Mouse (Mus musculus) left cerebral cortex, postnatal 36 days (tissue): ENCODE results near the gene Sumo1. TPM values are rescaled to one million over a fixed set of nuclear protein-coding genes. Genes with fewer than 3 reads are reported as not detected.
"Not testable (repeated sequence)": the region's sequence is repeated elsewhere in the genome, so short reads cannot be mapped to it uniquely, and the experiment has no call there.

Experiments
- DNase-seq, 2 experiments: peaks; one replicate each; pipeline ENCODE4 v3.0.0; 2021 to 2022; ENCODE audit warnings: low spot score in 2 of 2, mixed read lengths in 1 of 2
- intact Hi-C: fragments of 180-260 bp; cut with DNase I; formaldehyde crosslinking; loops from one replicate; pipeline ENCODE4 v1.15.1; 2025
- total RNA-seq, 2 experiments: library from RNA; stranded (reverse); gene quantifications; 2 replicates each; pipeline ENCODE4 v1.2.3; 2021

The Sumo1 gene
- total RNA-seq, 2 experiments from 2014 or later, result 121 to 123 TPM

DNA sequence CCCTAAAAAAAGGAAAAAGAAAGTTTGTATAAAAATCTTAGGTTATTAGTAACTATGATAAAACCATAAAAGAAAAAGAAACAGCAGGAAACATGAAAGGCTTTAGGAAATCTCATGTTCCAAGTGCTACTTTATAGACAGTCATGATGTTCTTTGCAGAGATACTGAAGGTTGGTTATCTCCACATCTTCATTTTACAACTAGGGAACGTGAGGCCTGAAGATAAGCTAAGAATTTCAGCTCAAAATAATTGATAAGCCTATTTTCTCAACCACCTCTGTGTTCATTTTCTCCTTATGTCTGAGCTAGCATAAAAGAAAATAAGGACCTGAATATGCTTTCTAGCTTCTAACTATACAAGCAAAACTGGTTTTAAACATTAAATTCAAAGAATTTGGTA, 28.1 kb downstream of the Sumo1 start:
- intact Hi-C loops, result no loop called here

GRCm38 (mm10) chr1:59638371-59638770, 32.3 kb downstream of the Sumo1 start:
- intact Hi-C loops, result no loop called here
- DNase-seq, result no peak

More for the DNA sequence above, 28.1 kb downstream of the Sumo1 start:
- no peak for DNase-seq

DNA sequence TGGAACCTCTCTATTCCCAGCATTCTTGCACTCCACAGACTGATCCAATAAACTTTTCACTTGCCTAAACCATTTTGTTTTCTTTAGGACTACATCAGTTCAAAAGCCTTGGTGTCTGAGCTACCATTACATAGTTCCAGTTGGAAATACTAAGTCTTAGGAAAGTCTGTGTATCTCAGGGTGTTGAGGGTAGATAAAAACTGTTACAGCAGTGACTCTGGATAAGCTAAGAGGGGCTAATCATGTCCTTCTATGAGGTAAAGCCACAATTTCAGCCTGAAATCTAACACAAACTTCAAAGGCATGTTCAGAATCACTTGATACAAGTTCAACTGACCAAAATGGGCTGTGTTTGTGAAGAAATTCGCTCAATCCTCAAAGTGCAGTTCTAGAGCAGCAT, 34.3 kb downstream of the Sumo1 start:
- no peak for DNase-seq
- intact Hi-C loops, result no loop called here

GRCm38 (mm10) chr1:59633056-59633455, 37.6 kb downstream of the Sumo1 start:
- no peak for DNase-seq
- intact Hi-C loops, result no loop called here

- DNase-seq, result no peak
- intact Hi-C loops, result no loop called here
These were observed 38.5 kb downstream of the Sumo1 start for GRCm38 (mm10) chr1:59631986-59632659.

DNA sequence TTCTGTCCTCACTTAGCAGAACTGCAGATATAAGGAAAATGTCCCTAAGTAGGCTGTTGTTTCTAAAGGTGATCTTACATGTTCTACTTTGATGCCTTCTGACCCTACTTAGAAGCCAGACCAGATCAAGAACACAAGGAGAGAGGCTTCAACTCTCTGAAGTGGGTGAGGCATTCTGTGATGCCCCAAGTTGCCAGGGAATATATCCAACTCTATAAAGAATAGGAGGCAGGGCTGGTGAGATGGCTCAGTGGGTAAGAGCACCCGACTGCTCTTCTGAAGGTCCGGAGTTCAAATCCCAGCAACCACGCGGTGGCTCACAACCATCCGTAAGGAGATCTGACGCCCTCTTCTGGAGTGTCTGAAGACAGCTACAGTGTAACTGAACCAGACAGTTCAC, 40.3 kb downstream of the Sumo1 start:
- DNase-seq, intact Hi-C loops: not testable (repeated sequence)

GRCm38 (mm10) chr1:59629194-59629593, 41.4 kb downstream of the Sumo1 start:
- no peak for DNase-seq
- intact Hi-C loops, result loop anchor here (10.0 kb wide), 1 partner anchor 854 kb away; no protein-coding TSS in a partner anchor

DNA sequence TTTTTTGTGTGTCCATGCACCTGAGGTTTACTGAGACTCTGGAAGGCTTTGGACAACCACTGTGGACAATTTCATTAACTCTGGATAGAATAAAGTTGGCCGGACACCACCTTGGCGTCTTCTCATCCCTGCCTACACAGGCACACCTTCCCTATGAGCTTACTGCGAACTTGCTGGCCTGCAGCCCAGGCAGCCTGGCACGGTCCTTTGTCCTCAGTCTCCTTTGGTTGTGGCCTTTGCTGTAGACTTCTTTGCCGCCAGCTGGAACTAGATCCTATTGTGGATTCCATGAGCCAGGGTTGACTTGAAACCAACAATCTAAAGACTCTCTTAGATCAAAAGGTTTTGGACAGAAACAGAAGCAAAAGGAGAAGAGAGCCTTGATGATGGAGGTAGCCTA, 45.2 kb downstream of the Sumo1 start:
- intact Hi-C loops, result loop anchor here (10.0 kb wide), 1 partner anchor 851 kb away; no protein-coding TSS in a partner anchor
- no peak for DNase-seq

- peak; percentile 42 to 61 for DNase-seq
- intact Hi-C loops, result loop anchor here (1.0 to 10.0 kb wide), 4 partner anchors 141 to 849 kb away; partner anchors contain the start of gene Fzd7
These were observed 47.2 kb downstream of the Sumo1 start for GRCm38 (mm10) chr1:59623325-59624017.

GRCm38 (mm10) chr1:59619201-59619600, 51.4 kb downstream of the Sumo1 start:
- intact Hi-C loops, result no loop called here
- no peak for DNase-seq

GRCm38 (mm10) chr1:59615021-59615420, 55.6 kb downstream of the Sumo1 start:
- DNase-seq, result no peak
- intact Hi-C loops, result no loop called here

DNA sequence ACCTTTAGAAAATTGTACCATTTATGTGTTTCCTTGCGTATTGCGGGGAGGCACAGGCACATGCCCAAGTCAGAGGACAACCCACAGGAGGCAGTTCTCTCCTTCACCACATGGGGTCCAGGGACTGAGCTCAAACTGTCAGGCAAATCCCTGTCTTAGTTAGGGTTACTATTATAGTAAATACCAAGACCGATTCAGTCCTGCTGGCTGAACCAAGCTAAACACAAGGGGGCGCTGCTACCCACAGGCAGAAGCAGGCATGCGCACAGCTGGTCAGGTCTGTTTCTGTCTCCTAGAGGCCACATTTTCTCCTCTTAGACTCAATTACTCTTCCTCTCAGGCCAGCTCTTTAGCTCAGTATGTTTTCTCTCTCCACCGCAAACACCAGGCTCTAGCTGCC, 56.8 kb downstream of the Sumo1 start:
- DNase-seq, result no peak
- intact Hi-C loops, result no loop called here

DNA sequence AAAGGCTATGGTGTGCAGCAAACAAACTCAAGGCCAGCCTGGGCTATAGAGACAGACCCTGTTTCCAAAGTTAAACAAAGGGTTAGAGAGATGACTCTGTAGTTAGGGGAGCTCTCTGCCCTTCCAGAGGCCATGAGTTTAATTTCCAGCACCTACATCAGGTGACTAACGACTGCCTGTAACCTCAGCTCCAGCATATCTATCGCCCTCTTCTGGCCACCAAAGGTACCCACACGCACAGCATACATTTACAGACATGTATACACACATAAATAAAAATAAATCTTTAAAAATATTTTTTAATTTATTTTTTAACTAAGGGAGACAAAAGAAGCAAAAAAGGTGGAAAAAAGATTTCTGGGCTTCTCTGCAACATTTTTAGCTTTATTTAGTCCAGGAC, 59.7 kb downstream of the Sumo1 start:
- DNase-seq, result no peak
- intact Hi-C loops, result no loop called here

DNA sequence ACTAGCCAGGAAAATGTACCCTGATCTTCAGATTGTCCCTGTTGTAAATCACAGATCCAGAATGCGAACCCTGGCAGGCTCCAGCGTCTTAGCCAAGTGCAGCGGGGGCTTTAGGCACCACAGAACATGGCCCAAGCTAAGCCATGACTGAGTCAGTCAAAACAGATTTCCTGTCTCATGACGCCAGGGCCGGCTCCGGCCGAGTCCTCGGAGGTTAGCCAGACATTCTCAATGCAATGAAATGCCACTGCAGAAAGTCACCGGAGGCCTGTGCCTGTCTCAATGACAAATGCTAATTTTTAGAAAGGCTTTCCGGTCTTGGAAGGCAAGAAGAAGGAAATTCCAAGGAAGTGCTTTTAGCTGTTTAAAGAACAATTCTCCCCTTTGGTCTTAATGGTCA, 60.7 kb downstream of the Sumo1 start:
- DNase-seq, result no peak
- intact Hi-C loops, result no loop called here

DNA sequence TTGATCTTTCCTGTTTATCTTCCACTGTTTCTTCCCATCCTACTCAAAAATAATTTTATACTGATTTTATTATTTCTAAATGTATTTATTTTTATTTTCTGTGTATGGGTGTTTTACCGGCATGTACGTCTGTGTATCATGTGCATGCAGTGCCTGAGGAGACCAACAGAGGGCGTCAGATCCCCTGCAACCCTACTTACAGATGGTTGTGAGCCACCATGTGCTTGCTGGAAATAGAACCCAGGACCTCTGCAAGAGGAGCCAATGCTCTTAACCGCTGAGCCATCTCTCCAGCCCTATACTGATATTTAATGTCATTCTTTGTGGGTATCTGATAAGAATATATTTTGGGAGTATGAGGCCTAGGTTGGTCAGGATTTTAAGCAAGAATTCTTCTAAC, 61.2 kb downstream of the Sumo1 start:
- DNase-seq, result no peak
- intact Hi-C loops, result no loop called here

DNA sequence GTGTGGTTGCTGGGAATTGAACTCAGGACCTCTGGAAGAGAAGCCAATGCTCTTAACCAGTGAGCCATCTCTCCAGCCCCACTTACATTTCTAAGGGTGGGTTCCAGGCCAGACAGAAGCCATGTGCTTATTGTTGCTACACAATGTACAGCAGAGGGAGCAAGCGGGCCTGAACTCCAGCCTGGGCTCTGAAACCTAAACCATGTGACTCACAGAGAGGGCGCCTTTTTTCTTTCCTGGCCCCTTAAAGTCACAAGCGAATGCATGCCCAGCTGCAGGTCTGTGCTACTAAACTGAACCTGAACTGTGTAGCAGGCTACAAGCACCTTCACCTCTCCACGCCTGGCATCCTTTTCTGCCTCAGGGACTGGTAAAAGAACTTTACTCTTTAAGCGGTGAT, 61.7 kb downstream of the Sumo1 start:
- intact Hi-C loops, result no loop called here

DNA sequence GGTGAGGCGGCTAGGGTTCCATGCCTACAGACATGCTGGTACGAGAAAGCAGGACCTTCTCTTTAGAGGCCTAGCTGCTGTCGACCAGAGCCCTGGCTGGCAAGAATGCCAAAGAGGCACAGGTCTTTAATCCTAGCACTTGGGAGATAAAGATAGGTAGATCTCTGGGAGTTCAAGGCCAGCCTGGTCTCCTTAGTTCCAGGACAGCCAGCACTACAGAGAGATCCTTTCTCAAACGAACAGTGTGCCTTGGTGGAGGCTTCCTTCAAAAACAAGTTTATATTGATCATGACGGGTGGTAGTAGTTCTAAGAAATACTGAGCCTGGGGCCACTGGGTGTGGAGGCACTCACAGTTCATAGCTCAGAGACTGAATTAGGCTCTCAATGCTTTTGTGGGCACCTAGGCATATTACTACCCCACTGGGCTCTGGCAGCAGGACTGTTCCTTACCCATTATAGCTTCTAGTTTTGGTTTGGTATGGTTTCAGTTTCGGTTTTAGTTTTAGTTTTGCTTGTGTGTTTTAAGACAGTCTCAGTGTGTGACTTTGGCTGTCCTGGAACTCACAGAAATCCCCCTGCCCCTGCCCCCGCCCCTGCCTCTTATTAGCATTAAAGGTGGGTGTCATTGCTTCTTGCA, 62.4 kb downstream of the Sumo1 start:
- DNase-seq, result no peak
- intact Hi-C loops, result no loop called here

More for the DNA sequence above, 61.7 kb downstream of the Sumo1 start:
- no peak for DNase-seq

- DNase-seq, result no peak
- intact Hi-C loops, result no loop called here
These were observed 63.6 kb downstream of the Sumo1 start for GRCm38 (mm10) chr1:59607071-59607470.

DNA sequence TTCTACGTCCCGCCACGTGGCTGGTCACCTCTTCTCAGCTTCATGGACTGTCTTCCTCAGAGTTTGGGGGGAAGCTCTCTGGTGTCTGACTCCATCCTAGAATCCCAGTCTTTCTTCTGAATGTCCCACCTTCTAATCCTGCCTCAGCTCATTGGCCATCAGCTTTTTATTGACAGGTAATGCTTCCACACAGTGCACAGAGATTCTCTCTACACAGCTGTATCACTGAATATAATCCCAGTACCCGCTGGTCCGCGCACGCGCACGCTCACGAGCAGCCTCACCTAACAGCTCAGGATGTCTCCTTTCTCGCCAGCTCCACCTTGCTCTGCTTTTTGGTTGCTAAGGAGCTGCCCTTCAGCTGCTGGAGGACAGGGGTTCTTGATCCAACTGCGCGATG, 64.2 kb downstream of the Sumo1 start:
- intact Hi-C loops, result no loop called here
- no peak for DNase-seq

DNA sequence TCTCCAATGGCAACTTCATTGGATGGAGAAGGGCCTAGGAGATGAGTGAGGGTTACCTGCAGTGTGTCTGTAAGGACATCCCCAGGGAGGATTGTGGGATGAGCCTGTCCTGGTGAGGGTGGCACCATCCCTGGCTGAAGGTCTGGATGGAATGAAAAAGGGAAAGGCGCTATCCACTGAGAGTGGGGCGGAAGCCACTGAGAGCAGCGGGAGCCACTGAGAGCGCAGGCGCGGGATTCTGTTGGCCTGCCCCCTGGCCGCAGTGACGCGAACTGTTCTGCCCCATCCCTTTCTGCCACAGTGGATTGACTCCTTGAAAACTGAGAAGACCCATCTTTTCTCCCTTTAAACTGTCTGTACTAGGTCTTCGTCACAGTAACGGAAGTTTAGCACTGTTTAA, 66.7 kb downstream of the Sumo1 start:
- intact Hi-C loops, result no loop called here
- DNase-seq, result no peak

GRCm38 (mm10) chr1:59603417-59603712, 67.3 kb downstream of the Sumo1 start:
- intact Hi-C loops, result no loop called here
- no peak for DNase-seq
